Mouse (Mus musculus) NIH3T3 (cell line): Measurements from ENCODE around the gene Traf3ip3.

ENCODE experiments used
- DNase-seq: peaks from one replicate; pipeline ENCODE4 v3.0.0-alpha.2; 2012; ENCODE audit warnings: low read depth

Traf3ip3 gene

DNA sequence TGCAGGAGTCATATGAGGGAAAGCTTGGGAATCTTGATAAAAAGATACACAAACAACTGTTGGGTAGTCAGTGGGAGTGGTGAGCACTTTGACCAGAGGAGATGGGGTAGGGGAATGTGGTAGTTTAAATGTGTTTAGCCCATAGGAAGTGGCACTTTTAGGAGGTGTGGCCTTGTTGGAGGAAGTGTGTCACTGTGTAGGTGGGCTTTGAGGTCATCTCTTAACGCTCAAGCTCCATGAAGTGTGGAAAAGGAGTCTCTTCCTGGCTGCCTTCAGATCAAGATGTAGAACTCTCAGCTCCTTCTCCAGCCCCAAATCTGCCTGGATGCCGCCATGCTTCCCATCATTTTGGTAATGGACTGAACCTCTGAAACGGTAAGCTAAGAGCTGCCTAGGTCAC, 6.0 kb upstream of the Traf3ip3 start, which contains the start of gene Lamb3:
TSS of gene Lamb3 (plus strand) at position 197 of the 400 bp plus-strand sequence.
- no peak for DNase-seq

DNA sequence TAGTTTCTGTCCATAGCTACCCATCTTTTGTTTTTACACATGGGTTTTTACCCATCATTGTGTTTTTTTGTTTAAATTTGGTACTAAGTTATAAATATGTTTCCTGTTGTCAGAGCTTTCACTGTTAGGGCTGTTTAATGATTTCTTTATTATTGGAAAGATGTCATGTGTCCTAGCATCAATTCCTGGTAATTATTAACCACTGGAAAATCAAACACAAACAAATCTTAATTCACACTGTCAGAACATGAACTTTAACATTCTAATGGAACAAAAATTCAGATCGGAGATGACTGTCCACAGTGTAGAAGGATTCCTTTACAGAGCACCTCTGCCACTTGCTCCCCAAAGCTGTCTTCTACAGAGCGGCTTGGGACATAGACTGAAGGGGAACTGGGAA, 3.9 kb upstream of the Traf3ip3 start:
- no peak for DNase-seq

GRCm38 (mm10) chr1:193203821-193204220, 2.3 kb upstream of the Traf3ip3 start:
- no peak for DNase-seq

- DNase-seq = no peak
Observed at GRCm38 (mm10) chr1:193200640-193201382, 692 bp downstream of the Traf3ip3 start.

DNA sequence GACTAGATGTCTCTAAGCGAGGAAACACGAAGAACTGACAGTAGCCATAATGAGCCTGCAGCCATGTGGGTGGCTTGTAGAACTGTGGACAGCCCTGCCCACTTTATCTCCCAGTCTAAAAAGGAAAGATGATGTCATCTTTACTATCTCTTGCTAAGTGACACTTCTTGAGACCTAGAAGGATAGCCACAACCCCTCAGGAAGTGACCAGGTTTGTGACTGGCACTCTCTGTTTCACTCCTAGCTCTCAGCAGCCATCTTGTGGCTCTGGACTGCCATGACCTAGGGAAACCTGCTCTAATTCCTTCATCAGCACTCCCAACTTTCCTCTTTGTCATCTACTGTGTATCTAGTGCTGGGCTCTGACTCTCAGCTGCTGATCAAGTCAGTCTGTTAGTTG, 3.2 kb downstream of the Traf3ip3 start:
- no peak for DNase-seq

DNA sequence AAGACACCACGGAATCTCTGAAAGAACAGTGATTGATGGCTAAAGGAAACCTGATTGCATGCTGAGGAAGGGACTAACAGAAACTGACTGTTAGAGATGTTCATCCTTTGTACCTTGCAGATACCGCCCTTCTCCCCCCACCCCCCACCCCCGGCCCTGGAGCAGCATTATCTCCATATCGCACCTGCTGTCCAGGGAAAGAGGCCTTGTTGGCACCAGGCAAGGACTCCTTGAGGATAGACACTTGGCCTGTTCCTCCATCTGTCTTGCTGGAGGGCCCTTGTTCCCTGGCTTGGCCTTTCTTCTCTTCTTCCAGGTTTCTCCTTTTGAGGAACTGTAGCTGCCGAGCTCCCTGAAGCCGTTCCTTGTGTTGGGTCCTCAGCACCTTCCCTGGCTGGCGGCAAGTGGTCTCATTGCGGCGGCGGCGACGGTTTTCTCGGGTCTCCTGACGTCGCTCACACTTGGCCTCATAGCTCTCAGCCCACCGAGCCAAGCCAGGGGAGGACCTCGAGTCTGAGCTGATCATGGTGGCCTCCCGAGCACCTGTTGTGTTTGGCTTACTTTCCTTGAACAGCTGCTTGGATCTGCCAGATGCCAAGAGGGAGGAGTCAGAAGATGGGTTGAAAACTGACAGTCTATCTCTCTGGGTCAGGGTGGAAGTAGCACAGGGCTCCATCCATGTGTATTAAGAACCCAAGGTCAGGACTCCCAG, 3.9 kb downstream of the Traf3ip3 start:
- DNase-seq = no peak

- peak; percentile 41 for DNase-seq
Observed at GRCm38 (mm10) chr1:193195169-193195810, 6.2 kb downstream of the Traf3ip3 start.

- no peak for DNase-seq
Observed at GRCm38 (mm10) chr1:193194416-193195140, 6.9 kb downstream of the Traf3ip3 start.

DNA sequence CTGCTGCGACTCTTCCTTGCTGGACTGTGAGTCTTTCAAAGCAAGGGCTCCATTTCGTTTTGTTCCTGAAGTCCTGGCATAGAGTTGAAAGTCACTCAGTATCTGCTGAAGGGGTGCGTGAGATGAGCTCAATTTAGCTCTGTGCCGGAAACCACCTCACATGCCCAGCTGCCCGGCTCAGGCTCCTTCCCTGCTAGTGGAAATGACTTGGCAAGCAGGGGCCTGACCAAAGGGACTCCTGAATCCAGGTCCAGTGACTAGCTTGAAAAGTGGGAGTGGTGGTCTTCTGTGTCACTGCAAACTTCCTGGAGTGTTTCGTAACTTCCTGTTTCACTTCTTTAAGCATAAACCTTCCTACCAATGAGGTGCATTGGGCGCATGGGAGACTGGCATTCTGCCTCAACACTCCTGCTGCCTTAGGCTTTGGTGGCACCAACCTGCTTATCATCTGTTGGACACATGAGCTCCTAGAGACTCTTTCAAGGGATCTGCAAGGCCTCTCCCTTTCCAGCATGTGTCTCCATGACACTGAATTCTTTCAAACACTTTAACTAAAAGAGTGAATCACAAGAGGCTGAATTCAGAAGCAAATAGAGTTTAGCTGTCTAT, 9.7 kb downstream of the Traf3ip3 start:
- no peak for DNase-seq

DNA sequence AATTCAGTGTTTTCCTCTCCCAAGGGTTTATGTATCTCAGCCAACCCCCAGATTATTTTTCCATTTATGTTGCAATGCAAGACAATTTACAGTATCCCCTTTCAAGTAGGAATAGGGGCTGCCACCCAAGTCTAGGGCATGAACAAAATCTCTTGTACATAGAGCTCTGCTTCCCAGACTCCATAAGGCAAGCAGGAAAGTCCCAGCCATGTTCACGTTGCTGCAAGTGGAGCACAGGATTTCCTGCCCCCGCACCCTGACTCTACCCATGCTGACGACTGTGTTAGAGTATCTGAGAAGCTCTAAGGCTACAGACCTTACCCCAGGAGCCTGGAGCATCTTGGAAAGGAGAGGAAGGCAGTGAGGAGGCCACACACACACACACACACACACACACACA, 11.7 kb downstream of the Traf3ip3 start:
- DNase-seq = peak; percentile 49

GRCm38 (mm10) chr1:193189151-193189621, 12.3 kb downstream of the Traf3ip3 start:
- DNase-seq = peak; percentile 85

GRCm38 (mm10) chr1:193188257-193188656, 13.2 kb downstream of the Traf3ip3 start:
- no peak for DNase-seq

GRCm38 (mm10) chr1:193181104-193181503, 20.4 kb downstream of the Traf3ip3 start:
- DNase-seq = no peak

GRCm38 (mm10) chr1:193174143-193174733, 27.3 kb downstream of the Traf3ip3 start:
- no peak for DNase-seq

DNA sequence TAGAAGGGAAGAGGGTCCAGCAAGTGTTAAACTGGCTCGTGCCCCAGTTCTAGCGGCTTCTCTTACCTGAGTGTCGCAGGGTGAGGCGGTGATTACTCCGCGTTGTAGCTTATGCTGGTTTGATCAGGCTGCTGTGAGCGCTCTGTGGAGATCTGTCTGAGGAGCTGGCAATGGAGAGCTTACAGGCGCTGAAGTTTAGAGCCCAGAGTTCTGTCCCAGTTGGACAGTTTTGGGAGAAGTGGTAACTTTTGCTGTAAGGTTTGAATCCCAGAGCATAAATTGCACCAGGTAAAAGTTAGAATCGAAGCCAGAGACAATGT, 27.7 kb downstream of the Traf3ip3 start:
- no peak for DNase-seq

- DNase-seq = peak; percentile 99
Observed at GRCm38 (mm10) chr1:193172991-193173809, 28.3 kb downstream of the Traf3ip3 start.

DNA sequence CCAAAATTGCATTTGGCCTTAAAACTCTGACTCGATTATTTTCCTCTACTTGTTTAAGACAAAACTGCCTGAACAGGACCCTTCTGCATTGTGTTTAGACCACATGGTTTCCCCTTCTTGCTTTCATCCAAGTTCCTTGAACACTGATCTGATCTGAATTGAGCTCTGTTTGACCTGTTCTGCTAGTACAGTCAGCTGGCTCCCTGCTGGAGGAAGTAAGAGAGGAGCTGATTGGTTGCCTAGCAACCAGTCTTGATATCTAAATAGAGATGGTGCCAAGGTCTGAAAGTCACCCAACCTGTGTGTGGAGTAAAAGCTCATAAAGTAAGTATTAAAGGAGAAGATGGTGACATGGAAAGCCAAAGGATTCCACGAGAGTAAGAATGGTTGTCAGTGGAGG, 31.6 kb downstream of the Traf3ip3 start:
- no peak for DNase-seq

- DNase-seq = no peak
Observed at GRCm38 (mm10) chr1:193169228-193169627, 32.3 kb downstream of the Traf3ip3 start.

- DNase-seq = no peak
Observed at GRCm38 (mm10) chr1:193167746-193168145, 33.8 kb downstream of the Traf3ip3 start, which contains the start of gene A130010J15Rik. A130010J15Rik (plus strand) TSS chr1:193168046.

DNA sequence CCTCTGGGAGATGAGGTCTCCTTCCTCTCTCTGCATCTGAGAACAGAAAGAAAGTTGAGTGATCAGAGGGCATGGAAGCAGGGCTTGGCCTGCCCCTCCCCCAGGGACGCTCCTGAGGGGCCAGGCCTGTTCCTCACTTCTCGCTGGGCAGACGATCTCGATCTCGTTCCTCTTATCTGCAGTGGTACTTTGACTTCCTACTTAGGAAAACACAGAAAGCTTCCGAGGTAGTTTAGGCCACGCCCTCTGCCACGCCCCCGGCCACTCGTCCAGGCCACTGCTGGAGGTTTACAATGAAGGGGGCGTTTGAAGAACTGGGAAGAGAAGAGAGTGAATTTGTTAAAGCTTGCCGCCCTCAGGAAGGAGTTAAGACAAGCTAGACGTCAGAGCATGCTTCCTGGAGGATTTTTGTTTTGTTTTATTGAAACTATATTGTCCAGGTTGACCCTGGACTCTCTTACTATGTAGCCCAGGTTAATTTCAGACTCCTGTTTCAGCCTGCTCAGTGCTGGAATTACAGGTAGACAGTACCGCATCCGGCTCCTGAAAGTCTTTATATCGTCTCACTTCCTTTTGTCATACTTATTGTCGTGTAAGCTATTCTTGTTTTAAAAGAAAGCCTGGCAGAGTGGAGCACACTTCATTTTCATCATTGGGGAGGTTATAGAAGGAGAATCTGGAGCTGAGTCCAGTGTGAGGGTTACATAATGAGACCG, 41.0 kb downstream of the Traf3ip3 start:
- peak; percentile 55 for DNase-seq
